Mouse (Mus musculus) brown adipose tissue, adult 24 weeks (tissue): ENCODE measurements at regions not wholly inside any gene's neighbourhood (a gene's known extent, or its start where the extent isn't known, plus 50 kb on each side); places are given as distances from the start of the nearest gene placed in this dataset.

Experiments
- H3K27ac ChIP-seq: fragments of 200-500 bp; replicated peaks from 2 replicates; pipeline ENCODE4 v1.5.1; 2012; ENCODE audit warnings: low read depth, mild to moderate bottlenecking, low read length
- H3K4me1 ChIP-seq: fragments of 200-500 bp; 2 replicates; pipeline ENCODE4 v1.6.1; 2012; ENCODE audit warnings: low read length, mixed read lengths; ENCODE audit not compliant: control insufficient read depth, insufficient read depth, insufficient read length
- H3K4me3 ChIP-seq: fragments of 200-500 bp; 2 replicates; pipeline ENCODE4 v1.5.1; 2012; ENCODE audit warnings: low read depth, mild to moderate bottlenecking, low read length, moderate library complexity; ENCODE audit not compliant: insufficient read depth

DNA sequence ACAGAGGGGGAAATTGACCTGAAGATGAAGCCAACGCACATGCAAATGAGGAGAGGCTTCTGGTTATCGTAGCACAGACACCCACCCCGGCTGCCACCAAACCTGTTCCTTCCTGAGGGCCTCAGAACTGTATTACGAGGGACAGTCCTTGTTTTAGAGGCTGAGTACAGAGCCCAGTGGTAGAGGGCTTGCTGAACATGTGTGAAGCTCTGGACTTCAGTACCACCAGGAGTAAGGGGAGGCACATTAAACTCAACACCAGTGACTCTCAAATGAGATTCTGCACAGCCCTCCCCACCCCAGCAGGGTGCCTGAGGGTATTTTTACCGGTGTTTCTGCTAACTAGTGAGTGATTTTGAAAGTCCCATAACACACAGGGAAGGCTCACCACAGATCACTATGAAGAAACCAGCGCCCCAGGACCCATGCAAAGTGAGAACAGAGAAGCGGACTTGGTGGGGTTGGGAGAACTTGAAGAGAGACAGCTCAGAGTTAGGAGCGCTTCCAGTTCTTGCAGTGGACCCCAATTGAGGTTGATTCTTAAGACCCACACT is 116.9 kb downstream of the 2410131K14Rik start:
- no peak overlapping the region for H3K27ac ChIP-seq

DNA sequence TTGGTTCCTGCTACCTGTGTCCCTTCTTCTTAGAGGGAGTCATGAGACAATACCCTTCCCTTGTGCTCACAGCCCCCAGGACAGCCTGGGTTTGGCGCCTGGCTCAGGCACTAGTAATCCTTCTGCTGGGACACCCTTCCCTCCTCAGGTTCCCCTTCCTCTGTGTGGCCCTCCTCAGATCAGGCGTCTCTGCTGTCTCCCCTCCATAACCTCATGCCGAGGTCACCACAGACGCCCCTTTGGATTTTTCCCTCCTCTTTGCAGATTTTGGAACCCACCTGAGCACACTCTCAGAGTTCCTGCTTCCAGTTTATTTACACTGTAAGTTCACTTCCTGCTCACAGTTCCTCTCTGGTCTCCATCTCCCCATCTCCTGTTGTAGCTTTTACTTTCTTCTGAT is 117.7 kb downstream of the 2410131K14Rik start:
- Histone ChIP-seq H3K4me3 (no peak overlapping the region), H3K4me1 (no peaks in the 10 kb centered on the region)

More for the DNA sequence above, 116.9 kb downstream of the 2410131K14Rik start:
- Histone ChIP-seq H3K4me1 (no peaks in the 10 kb centered on the region), H3K4me3 (no peak overlapping the region)

DNA sequence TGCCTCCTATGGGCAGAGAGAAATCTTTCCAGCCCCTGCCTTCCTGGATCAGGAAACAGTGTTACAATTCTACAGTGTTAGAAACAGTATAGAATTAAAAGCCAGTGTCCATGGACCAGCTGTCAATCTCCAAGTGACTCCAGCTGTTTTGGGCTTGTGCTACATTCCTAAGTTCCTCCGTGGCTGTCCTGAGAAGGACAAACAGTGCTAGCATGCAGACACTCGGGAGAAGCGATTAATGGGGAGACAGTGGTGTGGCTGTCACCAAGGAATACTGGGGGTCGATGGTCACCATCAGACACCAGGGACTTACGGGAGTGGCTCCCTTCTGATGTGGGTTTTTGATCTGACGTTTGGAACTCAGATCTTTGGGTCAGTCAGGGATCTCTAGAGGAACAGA is 118.1 kb downstream of the 2410131K14Rik start:
- Histone ChIP-seq H3K4me3 (no peak overlapping the region), H3K27ac (no peak overlapping the region), H3K4me1 (no peaks in the 10 kb centered on the region)

More for the DNA sequence above, 117.7 kb downstream of the 2410131K14Rik start:
- no peak overlapping the region for H3K27ac ChIP-seq

DNA sequence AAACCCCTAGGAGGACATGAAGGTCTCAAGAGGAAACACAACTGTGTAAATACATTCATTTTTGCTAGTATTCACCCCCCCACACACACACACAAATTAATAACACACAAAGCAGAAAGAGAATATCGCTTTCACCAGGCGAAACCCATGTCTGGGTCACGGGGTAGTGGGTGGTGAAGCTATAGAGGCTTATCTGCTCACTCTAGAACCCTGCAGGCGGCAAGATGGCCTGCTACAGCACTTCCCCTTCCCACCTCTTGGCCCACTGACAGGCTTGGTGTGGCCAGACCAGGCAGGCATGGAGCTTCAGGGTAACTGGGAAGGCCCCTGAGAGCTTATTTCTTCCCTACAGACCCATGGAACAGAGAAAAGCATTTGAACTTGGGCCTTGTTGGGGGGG is 119.6 kb downstream of the 2410131K14Rik start:
- Histone ChIP-seq H3K4me3 (no peak overlapping the region), H3K4me1 (no peaks in the 10 kb centered on the region), H3K27ac (no peak overlapping the region)

DNA sequence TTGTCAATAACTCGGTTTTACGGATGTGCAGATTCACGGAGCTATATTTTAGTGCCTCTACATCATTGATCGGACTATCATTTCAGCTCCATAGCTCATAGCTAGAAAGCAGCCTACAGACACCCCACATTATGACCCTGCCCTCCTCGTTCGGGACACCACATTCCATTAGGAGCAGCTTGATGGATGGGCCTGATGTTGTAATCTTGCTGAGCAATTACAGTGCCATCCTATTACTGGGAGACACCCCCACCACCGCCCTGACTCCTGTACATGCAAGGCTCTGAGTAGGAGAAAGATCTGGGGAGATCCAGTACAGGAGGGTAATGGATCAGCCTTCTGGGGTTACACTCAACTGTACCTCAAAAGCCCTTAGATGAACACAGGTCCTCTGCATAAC is 120.2 kb downstream of the 2410131K14Rik start:
- H3K4me3 ChIP-seq = no peak overlapping the region
- no peak overlapping the region for H3K27ac ChIP-seq
- H3K4me1 ChIP-seq = no peaks in the 10 kb centered on the region

DNA sequence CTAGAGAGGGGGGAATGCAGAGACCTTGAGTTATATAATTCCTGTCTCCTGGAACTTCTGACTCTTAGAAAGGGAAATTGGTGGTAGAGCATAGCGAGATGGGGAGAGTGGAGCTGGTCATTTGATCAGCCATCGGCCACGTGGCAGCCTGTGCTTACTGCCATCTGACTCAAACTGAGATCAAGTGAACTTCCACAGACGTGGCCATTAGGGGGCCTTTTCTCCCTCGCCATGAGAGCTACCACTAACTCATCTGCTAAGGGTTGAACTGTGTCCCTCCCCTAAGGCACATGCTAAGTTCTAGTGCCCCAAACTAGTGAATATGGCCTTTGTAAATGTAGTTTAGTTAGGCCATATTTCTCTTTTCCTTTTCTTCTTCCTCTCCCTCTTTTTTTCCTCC is 120.6 kb downstream of the 2410131K14Rik start:
- Histone ChIP-seq H3K4me3 (no peak overlapping the region), H3K4me1 (no peaks in the 10 kb centered on the region), H3K27ac (no peak overlapping the region)

DNA sequence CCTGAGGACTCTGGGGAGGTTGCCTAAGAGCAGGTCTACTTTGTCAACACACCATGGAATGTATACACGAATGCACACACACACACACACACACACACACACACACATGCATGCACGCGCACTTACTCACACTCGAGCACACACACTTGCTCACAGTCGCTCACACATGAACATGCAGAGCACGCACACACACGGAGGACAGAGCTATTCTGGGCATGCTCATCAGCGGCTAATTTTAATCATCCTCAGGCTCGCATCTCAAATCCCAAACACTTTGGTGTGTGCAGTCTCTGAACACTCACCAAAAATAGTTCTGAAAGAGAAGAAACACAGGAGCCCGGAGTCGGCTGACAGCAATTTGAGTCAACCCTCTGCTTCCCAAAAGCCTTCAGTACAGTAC is 122.0 kb downstream of the 2410131K14Rik start:
- Histone ChIP-seq H3K4me3 (no peak overlapping the region), H3K27ac (no peak overlapping the region), H3K4me1 (no peaks in the 10 kb centered on the region)

DNA sequence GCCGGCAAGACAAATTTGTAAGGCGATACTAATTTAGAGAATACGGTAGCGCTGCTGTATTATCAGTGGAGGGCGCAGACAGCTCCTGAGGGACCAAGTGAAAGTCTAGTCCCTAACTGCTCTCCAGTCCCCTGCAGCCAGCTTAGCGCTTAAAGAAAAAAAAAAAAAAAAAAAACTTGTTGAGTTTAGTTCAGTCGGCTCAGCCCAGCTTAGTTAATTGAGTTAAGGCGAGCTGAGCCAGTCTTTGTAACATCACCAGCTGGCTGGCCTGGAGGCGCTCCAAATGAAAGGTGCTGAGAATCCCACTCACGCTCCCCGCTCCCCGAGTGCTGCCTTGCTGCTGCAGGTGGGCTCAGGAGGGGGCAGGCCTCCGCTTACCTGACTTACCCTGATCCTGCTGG is 128.6 kb downstream of the 2410131K14Rik start:
- H3K4me1 ChIP-seq = no peaks in the 10 kb centered on the region
- H3K4me3 ChIP-seq = no peak overlapping the region
- H3K27ac ChIP-seq = no peak overlapping the region

DNA sequence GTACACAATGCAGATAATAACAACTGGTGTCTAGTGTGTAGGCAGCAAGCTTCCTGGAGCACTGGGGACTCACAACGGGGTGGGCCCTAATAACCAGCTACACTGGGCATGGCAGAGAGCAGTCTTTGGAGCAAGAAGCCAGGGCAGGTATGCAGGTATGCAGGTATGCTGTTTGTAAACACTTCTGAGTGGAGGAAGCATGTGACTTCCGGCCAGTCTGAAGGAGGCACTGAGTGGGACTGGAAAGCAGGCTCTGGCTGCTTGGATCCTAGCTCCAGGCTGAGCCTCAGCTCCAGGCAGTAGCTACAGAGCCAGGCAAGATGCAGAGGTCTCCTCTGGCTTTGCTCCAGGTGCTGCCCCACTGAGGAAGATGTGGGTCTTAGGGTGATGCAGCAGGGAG is 129.9 kb downstream of the 2410131K14Rik start:
- Histone ChIP-seq H3K27ac (no peak overlapping the region), H3K4me1 (no peaks in the 10 kb centered on the region)

DNA sequence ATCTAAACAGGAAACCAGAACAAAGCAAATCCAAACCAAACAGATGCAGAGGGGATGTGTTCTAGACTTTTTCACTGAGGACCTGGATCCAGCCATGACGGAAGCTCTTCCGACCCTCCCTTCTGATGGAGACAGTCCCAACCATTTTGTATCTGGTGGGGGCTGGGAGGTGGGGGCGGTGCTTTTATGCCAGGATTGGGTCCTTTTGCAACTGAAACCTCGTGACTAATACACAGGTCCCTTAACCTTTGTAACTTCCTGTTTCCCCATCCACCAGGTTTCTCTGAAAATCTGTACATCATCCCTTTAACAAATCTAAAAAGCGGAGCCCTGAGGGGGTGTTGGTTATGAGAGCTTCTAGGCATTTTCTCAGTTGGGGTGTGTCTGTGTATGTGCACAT is 130.9 kb downstream of the 2410131K14Rik start:
- Histone ChIP-seq H3K4me1 (0 out of 2 replicates have a peak, but pooled peaks cover 4% of the 10 kb centered on the region), H3K4me3 (no peak overlapping the region)

More for the DNA sequence above, 129.9 kb downstream of the 2410131K14Rik start:
- H3K4me3 ChIP-seq = no peak overlapping the region

DNA sequence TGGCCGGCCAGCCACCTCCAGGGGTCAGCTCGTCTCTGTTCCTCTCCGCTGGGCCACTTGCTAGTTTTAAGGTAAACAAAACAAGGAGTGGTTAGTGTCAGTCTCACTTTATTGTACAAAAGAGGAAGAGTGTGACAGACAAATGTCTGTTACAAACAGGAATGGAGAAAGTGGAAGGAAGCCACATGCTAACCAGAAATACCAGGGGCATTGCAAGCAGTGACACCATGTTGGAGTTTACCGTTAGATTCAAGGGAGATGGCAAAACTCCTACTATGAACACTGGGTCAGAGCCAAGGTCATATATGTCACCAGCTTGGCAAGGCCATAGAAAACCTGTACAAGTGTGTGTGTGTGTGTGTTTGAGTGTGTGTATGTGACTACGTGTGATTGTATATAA is 131.5 kb downstream of the 2410131K14Rik start:
- Histone ChIP-seq H3K27ac (no peak overlapping the region), H3K4me3 (no peak overlapping the region), H3K4me1 (0 out of 2 replicates have a peak, but pooled peaks cover 7% of the 10 kb centered on the region)

More for the DNA sequence above, 130.9 kb downstream of the 2410131K14Rik start:
- H3K27ac ChIP-seq = no peak overlapping the region

DNA sequence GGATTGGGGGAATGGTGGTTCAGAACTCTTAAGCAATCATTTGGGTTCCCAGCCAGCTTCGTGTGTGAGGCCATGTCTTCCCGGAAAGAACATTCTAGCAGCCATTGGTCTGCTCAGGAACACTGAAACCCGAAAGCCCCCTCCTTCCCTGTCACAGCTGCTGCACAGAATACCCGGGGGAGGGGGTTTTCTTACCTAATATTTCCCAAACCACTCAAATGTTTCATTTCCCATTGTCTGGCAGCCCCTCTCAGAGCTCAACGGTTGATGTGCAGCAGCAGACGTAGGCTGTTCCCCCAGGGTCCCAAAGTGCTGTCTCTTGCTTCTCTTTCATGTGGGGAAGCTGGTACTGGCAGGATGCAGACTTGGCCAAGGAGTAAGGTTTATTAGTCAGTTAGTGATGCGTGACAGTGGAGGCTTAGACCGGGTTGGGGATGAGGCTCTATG is 132.4 kb downstream of the 2410131K14Rik start:
- 0 out of 2 replicates have a peak, but pooled peaks cover 7% of the 10 kb centered on the region for H3K4me1 ChIP-seq
- H3K4me3 ChIP-seq = no peak overlapping the region
- no peak overlapping the region for H3K27ac ChIP-seq

DNA sequence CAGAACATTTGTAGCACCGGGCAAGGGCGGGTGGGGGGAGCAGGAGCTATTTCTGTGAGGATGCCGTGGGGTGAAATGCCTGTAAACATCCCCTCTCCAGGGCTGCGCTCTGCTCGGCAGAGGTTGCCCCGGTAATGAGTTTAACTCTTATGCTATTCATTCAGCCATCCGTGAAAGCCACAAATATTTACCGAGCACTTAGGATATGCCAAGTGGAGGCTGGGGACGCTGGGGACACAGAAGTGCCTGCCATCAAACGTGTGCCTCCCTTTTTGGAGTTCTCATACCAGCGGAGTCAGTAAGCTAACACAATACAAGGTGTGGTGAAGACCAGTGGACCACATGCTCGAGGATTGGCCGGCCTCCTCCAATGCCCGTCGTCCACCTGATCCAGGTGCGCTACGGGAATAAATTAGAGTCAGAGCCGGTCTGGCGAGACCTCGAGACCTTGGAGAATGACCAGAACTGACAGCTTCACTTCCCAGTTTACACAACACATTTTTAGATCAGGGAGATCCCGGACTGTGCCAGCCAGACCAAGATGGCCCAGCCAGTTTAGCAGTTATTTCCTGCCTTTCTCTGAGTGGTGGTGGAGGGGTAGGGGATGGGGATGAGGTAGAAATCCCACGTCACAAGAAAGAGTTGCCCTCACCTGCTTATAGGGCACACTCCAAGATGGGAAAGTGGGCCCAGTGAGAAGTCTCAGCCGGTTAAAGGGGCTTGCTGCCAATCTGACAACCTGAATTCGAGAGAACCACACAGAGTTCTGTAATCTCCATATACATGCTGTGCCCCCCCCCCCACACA is 134.4 kb downstream of the 2410131K14Rik start:
- Histone ChIP-seq H3K27ac (no peak overlapping the region), H3K4me3 (no peak overlapping the region)

DNA sequence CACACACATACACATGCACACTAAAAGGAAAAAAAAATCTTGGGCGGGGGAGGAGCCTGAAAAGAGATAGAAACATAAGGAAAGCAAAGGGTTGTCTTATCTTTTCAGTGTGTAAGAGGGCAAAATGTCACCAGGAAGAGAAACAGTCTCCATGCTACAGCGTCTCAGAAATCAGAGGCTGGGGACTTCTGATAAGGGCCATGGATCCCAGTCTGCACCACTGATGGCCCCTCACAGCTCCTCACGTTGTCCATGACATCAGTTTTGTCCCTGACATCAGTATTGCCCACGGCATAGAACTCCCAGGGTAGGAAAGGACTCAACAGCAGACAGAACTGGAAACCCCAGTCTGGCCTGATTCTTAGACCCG is 135.0 kb downstream of the 2410131K14Rik start:
- 0 out of 2 replicates have a peak, but pooled peaks cover 7% of the 10 kb centered on the region for H3K4me1 ChIP-seq
- peak overlapping the region; percentile 52; the same call in 1 of the 2 replicates for H3K4me3 ChIP-seq
- no peak overlapping the region for H3K27ac ChIP-seq

More for the DNA sequence above, 134.4 kb downstream of the 2410131K14Rik start:
- H3K4me1 ChIP-seq = 0 out of 2 replicates have a peak, but pooled peaks cover 7% of the 10 kb centered on the region

DNA sequence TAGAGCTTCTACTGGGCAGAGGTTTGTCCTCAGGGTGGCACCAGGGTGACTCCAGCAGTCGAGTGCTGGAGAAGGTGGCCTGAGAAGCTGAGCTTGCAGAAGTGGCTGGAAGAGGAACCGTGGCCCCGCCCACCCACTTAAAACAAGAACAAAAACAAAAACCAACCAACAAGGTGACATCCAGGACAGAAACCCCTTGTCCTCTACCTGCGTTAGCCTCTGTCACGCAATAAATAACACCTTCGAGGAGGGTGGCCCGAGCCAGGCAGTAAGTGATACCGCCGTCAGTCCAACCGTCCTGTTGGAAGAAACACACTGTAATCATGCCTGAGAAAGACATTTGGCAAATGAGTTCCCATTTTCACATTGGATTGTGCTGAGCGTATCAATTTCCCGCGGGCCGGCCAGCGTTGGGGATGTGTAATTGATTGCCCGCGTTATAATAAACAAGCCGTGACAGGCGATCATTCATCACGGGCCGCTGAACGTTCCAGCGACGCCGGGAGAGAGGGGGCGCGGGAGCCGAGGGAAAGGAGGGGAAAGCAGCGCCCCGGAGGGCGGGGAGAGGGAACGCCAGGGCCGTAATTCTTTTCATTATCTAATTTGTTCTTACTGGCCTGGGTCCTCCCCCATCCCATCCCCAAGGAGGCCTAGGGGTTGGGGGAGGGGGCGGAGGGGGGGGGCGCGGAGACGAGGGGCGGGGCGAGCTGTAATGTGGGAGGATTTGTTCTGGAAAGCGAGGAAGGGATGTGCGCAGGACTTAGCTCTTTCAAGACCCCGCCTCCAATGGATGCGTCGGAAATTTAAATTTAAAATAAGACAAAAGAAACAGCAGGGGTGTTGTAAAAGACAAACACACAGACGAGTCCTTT is 135.6 kb downstream of the 2410131K14Rik start:
- 0 out of 2 replicates have a peak overlapping the region, but pooled peaks have one; percentile 9 for H3K27ac ChIP-seq
- 0 out of 2 replicates have a peak, but pooled peaks cover 7% of the 10 kb centered on the region for H3K4me1 ChIP-seq

More for the DNA sequence above, 135.6 kb downstream of the 2410131K14Rik start:
- H3K4me3 ChIP-seq = peak overlapping the region; percentile 61
